Mouse (Mus musculus): ENCODE measurements around the gene Jarid2. TPM values are rescaled to one million over a fixed set of nuclear protein-coding genes. Genes with fewer than 3 reads are reported as not detected.

The Jarid2 gene
- total RNA-seq, 2 experiments from 2014 or later = 25.7 to 35.3 TPM

GRCm38 (mm10) chr13:44832104-44832503, 102.8 kb downstream of the Jarid2 start:
- DNase-seq (ENCODE audit: extremely low spot score in 1 of 2, low spot score in 1 of 2) = no peak

DNA sequence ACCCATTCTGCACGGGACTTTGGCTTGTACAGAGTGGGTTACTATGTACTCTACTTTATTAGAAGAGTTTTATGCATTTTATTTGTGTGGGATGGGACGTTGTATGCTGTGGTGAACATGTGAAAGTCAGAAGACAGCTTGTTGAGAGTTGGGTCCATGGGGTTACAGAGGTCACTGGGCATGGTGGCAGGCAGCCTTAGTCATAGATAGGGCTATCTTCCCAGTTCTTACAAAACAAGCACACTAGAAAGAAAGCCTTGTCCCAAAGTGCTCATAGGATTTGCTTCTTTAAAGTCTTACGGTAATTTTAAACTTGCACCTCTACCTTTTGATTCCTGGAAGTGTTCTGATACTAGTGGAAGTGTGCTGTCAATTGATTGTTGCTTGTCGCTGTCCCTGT, 103.6 kb downstream of the Jarid2 start:
- no peak for DNase-seq (ENCODE audit: extremely low spot score in 1 of 2, low spot score in 1 of 2)

- peak in 1 of 2 experiments; percentile 20 for DNase-seq (ENCODE audit: extremely low spot score in 1 of 2, low spot score in 1 of 2)
Observed at GRCm38 (mm10) chr13:44833353-44833752, 104.1 kb downstream of the Jarid2 start.

DNA sequence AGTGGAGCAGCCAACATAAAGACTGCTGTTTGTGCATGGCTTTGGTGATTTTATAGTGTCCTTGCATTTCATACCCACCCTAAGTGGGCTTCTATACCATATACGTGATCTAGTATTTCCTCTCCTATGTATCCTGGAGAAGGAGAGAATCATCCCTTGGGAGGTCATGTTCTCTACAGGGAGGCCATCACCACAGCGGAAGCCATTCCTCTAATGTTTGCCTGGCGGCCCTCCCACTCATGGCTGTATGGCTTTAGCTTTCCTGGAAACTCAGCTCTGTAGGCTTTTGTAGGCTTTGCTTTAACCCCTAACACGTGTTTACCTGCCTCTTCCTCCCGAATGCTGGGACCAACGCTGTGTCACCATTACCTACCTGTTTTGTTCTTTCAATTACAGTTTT, 108.2 kb downstream of the Jarid2 start:
- no peak for DNase-seq (ENCODE audit: extremely low spot score in 1 of 2, low spot score in 1 of 2)

GRCm38 (mm10) chr13:44839866-44840835, 110.9 kb downstream of the Jarid2 start:
- peak; percentile 48 to 61 for DNase-seq (ENCODE audit: extremely low spot score in 1 of 2, low spot score in 1 of 2)

DNA sequence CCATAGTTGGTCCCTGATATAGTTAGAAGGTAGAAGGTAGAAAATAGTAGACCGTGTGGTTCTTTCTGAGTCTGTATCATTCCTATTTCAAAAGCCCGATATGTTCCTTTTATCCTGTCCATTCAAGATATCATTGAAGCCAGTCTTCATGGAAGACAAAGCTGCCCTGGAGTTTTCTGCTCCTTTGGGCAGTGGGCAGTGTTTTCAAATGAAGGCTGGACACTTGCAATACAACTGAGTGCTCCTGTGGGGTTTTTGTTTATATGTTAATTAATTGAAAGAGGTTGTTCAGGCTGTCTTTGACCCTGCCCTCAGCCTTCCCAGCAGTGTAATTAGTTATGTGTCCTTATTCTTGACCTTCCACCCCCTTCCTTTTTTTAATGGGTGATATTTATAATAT, 122.2 kb downstream of the Jarid2 start:
- no peak for DNase-seq (ENCODE audit: extremely low spot score in 1 of 2, low spot score in 1 of 2)

DNA sequence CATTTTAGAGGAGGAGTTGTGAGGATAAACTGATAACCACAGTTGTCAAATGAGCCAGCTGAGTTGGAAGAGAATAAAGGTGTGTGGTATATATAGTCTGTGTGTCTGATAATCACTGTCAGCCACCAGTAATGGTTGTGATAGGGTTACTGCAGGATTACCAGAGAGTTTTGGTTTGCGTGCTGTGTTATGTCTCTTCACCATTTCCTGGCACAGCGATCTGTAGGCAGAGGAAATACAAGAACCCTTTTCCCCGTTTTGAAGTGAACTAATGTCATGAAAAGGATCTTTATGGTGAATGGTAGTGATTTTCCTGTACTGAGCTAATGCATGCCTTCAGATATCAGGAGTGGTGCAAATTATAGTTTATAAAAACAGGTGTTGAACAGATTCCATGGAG, 122.8 kb downstream of the Jarid2 start:
- DNase-seq (ENCODE audit: extremely low spot score in 1 of 2, low spot score in 1 of 2) = no peak

- DNase-seq (ENCODE audit: extremely low spot score in 1 of 2, low spot score in 1 of 2) = no peak
Observed at GRCm38 (mm10) chr13:44865566-44865965, 136.3 kb downstream of the Jarid2 start.

DNA sequence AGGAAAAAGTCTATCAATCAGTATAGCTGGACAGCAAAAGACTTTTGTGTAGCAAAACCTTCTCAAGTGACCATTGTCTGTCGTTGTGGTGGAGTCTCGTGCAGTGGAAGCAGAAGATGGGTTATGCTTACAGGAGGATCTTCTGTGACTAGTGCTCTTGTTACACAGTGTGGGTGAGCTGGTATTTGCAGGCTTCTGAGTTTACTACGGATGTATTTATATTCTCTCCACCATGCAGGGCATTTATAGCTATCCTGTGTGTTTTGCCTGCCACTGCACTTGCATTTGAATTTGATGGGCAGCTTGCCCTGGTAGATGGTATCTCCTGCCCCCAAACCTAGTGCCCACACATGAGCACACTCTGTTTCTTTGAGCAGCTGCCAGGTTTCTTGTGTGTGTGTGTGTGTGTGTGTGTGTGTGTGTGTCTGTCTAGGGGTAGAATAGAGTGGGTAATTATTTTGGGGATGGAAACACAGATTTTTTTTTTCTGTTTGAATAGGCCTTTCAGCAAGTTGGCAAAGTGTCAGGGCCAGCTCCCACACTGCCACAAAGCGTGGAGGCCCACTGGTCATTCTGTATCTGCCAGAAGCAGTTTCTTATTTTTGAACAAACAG, 138.9 kb downstream of the Jarid2 start:
- peak in 1 of 2 experiments; percentile 24 for DNase-seq (ENCODE audit: extremely low spot score in 1 of 2, low spot score in 1 of 2)

DNA sequence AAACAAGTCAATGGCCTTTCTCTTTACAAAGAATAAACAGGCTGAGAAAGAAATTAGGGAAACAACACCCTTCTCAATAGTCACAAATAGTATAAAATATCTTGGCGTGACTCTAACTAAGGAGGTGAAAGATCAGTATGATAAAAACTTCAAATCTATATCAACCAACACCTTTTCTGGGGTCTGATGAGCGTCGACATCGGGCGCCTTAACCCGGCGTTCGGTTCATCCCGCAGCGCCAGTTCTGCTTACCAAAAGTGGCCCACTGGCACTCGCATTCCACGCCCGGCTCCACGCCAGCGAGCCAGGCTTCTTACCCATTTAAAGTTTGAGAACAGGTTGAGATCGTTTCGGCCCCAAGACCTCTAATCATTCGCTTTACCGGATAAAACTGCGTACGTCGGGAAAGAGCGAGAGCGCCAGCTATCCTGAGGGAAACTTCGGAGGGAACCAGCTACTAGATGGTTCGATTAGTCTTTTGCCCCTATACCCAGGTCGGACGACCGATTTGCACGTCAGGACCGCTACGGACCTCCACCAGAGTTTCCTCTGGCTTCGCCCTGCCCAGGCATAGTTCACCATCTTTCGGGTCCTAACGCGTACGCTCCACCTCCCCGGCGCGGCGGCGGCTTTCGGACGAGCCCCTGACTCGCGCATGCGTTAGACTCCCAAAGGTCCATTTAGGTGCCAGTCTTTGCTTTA, 140.3 kb downstream of the Jarid2 start:
- DNase-seq (ENCODE audit: extremely low spot score in 1 of 2, low spot score in 1 of 2) = peak; percentile 100

GRCm38 (mm10) chr13:44876799-44877198, 147.5 kb downstream of the Jarid2 start:
- no peak for DNase-seq (ENCODE audit: extremely low spot score in 1 of 2, low spot score in 1 of 2)

- DNase-seq (ENCODE audit: extremely low spot score in 1 of 2, low spot score in 1 of 2) = no peak
Observed at GRCm38 (mm10) chr13:44881001-44881400, 151.7 kb downstream of the Jarid2 start.

DNA sequence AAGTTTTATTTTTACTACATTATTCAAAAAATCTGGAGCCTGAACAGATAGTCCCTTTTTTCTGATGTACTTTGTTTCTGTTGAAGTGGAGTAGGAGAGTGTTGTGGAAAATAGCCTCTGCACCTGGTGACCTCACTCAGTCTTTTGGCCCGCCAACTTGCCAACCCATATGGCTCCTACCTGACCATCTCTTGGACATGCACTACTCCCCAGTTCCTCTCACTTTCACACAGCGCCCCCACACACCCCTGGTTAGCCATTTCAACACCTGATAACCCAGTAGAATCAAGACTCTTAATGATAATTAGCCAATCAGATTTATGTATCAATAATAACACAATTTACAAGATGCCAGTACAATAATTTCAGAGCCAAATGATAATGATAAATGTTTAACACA, 156.9 kb downstream of the Jarid2 start:
- no peak for DNase-seq (ENCODE audit: extremely low spot score in 1 of 2, low spot score in 1 of 2)

- no peak for DNase-seq (ENCODE audit: extremely low spot score in 1 of 2, low spot score in 1 of 2)
Observed at GRCm38 (mm10) chr13:44890612-44891011, 161.3 kb downstream of the Jarid2 start.

DNA sequence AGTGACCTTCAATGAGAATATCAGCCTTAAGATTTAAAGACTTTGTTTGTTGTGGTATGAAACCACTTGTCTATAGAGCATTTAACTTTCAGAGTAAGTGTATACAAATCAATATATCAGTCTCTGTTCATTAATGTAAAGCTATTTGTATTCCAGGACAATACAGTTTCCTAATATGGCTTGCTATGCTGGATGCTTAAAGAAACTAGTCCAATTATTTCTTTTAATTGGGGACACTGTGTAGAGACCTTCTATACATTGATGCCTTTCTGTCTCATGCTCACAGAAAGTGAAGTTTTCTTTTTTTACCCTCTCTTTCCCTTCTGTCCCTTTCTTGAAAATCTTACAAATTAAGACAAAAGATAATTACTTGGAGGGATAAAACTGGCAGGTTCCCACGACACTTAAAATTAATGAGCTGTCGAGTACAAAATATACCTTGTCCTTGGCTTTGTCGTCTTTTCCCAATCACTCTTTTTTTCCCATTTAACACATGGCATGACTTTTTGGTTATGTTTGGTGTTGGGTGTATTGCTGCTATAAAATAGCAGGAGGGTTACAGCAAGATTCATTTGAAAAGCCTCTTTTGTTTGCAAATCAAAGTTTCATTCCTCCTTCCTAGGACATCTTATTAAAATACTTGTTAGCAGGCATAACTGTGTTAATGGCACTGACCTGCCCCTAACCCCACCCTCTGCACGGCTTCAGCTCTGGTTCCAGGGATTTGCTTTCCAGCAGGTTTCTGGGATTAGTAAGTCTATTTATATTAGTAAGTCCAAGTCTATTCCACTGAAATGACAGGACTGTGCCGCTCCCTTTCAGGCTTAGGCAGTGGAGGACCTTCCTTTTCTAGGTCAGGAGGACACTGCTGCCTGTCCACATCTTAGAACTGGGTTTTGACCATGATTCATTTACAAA, 162.8 kb downstream of the Jarid2 start:
- no peak for DNase-seq (ENCODE audit: extremely low spot score in 1 of 2, low spot score in 1 of 2)

GRCm38 (mm10) chr13:44896211-44896610, 166.9 kb downstream of the Jarid2 start:
- no peak for DNase-seq (ENCODE audit: extremely low spot score in 1 of 2, low spot score in 1 of 2)

DNA sequence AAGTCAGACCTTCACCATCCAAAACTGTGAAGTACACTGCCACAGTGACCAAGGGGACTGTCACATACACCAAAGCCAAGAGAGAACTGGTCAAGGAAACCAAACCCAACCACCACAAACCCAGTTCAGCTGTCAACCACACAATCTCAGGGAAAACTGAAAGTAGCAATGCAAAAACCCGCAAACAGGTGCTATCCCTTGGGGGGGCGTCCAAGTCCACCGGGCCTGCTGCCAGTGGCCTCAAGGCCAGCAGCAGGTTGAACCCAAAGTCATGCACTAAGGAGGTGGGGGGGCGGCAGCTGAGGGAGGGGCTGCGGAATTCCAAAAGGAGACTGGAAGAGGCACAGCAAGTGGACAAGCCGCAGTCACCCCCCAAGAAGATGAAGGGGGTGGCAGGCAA, 173.0 kb downstream of the Jarid2 start:
- DNase-seq (ENCODE audit: extremely low spot score in 1 of 2, low spot score in 1 of 2) = no peak

GRCm38 (mm10) chr13:44903416-44903815, 174.1 kb downstream of the Jarid2 start:
- DNase-seq (ENCODE audit: extremely low spot score in 1 of 2, low spot score in 1 of 2) = no peak

- no peak for DNase-seq (ENCODE audit: extremely low spot score in 1 of 2, low spot score in 1 of 2)
Observed at GRCm38 (mm10) chr13:44904271-44904670, 175.0 kb downstream of the Jarid2 start.

DNA sequence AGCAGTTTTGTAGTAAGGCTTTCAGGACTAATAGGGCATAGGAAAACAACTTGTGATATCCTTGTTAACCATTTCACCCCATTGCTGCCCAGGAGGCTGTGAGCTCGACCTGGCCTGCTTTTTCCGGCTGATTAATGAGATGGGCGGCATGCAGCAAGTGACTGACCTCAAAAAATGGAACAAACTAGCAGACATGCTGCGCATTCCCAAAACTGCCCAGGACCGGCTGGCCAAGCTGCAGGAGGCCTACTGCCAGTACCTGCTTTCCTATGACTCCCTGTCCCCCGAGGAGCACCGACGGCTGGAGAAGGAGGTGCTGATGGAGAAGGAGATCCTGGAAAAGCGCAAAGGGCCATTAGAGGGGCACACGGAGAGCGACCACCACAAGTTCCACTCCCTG, 176.9 kb downstream of the Jarid2 start:
- DNase-seq (ENCODE audit: extremely low spot score in 1 of 2, low spot score in 1 of 2) = no peak

Data from layer of hippocampus, postnatal 25 days (tissue).